Mouse (Mus musculus) monocyte, adult 59 days (primary cell): ENCODE measurements around the gene Alx3. TPM values are rescaled to one million over a fixed set of nuclear protein-coding genes. Genes with fewer than 3 reads are reported as not detected.

Experiments
- total RNA-seq, 2 experiments: library from RNA; stranded (reverse); gene quantifications; one replicate each; pipeline ENCODE4 v1.2.4; 2023

Gene Alx3
- not detected for total RNA-seq

DNA sequence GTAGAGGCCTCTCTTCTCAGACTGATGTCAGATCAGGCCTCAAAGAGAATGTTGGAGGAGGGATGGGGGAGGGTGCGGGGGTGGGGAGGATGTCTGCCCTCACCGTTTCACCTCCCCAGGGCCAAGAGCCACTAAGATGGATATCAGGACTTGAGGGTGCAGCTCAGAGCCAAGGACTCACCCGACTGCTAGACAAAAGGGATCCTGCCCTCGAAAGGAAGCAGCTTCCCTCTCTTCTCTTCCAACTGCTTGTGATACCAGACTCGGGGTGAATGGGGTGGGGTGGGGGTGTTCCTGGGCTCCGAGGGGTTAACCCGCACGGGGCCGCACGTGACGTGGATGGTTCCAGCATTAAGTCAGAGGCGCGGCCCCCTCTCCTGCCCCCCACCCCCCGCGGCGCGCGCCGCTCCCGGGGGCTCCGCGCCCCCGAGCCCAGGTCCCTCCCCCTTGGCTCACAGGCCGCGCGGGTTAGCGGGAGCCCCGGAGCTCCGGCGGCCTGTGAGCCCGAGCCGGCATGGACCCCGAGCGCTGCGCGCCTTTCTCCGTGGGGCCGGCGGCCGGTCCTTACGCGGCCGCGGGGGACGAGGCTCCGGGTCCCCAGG lies at the start of gene Alx3:
Gene Alx3, plus strand, starts transcription at position 370 of the 602 bp plus-strand sequence.

DNA sequence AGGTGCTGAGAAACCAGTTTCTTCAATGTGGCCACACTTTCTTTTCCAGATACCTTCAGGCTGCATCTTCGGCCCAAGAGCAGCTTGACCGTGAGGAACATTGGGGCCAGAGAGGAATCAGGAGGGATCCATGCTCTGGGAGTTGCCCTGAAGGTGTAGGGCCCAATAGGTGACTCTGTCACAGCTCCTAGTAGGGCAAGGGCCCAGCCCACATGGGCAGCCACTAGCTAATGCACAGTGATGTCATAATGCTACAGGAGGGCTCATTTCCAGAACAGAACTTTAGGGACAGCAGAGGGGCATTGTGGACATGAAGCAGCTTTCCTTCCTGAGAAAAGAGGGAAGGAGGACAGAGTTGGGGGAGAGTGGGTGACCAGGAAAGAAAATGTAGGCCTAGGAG lies 40.0 kb upstream of the Alx3 start, which contains the start of gene Ubl4b:
Gene Ubl4b, minus strand, starts transcription at position 232 of the 400 bp plus-strand sequence.

DNA sequence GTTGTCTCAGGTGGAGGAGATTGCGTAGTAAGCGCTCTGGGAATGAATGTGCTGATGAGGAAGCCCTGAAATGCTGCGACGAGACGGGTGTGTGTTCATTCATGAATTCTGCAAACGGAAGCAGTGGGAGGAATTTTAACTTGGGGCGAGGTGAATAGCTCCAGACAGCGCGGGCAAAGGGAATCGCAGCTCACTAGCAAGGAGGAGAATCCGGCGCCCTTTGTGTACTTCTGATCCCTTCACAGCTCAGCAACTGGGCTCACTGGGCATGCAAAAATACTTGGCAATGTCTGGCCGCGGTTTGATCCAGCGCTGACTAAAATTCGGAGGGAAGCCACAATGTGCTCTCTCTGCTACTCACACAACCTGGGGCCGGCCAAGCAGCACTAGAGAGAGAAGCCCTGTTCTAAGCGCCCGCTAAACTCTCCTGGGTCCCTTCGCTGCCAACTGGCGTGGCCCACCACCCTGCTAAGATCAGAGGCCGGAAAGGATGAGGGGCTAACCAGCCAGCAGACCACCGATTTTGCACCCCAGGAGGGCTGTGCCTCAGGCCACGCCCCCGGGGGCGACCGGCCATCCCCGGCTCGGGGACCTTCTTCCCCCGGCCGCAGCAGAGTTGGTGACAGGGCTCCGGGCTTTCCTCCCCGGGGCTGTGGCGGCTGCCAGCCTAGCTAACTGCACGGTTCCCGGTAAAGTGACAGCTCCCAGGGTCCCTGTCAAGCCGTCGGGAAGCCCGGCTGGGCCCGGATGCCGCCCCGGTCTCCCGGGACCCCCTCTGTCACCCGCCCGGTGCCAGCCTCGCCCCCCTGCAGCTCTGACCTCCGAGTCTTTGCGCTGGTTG lies 36.1 kb downstream of the Alx3 start, which contains the start of gene Gm10961:
Gene Gm10961, plus strand, starts transcription at position 641 of the 841 bp plus-strand sequence.

DNA sequence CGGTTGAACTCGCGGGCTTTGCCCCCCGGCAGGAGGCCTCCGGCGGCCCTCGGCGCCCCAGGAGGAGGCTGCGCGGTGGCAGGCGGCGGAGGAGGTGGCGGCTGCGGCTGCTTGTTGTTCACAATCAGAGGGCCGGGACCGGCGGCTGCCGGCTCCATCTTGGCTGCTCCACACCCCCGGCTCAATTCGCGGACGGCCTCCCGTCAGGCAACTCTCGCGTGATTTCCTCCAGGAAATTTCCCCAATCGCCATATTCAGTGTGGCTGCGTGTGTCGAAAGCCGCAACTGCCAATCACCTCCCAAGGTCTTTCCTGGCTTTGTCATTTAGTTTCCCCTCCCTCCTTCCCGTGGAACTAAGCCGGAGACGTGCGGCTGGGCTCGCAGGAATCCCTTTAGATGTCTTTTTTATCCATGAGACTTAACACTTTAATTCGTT lies 36.7 kb downstream of the Alx3 start, which contains the start of gene Strip1:
Gene Strip1, minus strand, starts transcription at position 172 of the 436 bp plus-strand sequence.

Other genes with a start within 250 kb of the Alx3 start
- not detected for gene Kcnc4, start 135.5 kb upstream of the Alx3 start, total RNA-seq
- gene Slc6a17, start 77.0 kb upstream of the Alx3 start, total RNA-seq, result not detected
- not detected for gene Ubl4b, start 40.0 kb upstream of the Alx3 start, total RNA-seq
- gene Gm10961, start 36.3 kb downstream of the Alx3 start, total RNA-seq, result not detected
- gene Strip1, start 36.7 kb downstream of the Alx3 start, total RNA-seq, result 10 to 100 TPM; 28.4 to 30.9 TPM
- 10 to 100 TPM; 46.5 to 58.0 TPM for gene Ahcyl1, start 101.5 kb downstream of the Alx3 start, total RNA-seq
- gene Csf1, start 165.4 kb downstream of the Alx3 start, total RNA-seq, result 10 to 100 TPM in 1 of 2 experiments, 1 to 10 TPM in 1; 8.9 to 11.2 TPM